Mouse (Mus musculus) spleen, postnatal 14 days (tissue): ENCODE results near the gene Phf24.

Experiments used
- DNase-seq, 2 experiments: peaks; one replicate each; pipeline ENCODE4 v3.0.0; 2021 to 2022; ENCODE audit warnings: low spot score in 2 of 2

Phf24 gene

GRCm38 (mm10) chr4:42913391-42913790, 3.1 kb upstream of the Phf24 start:
- DNase-seq, result no peak

- DNase-seq, result no peak
Measured at GRCm38 (mm10) chr4:42915311-42915710, 1.1 kb upstream of the Phf24 start.

GRCm38 (mm10) chr4:42915966-42916365, 494 bp upstream of the Phf24 start:
- DNase-seq, result no peak

- no peak for DNase-seq
Measured at GRCm38 (mm10) chr4:42917402-42917774, 928 bp downstream of the Phf24 start.

- DNase-seq, result no peak
Measured at GRCm38 (mm10) chr4:42920726-42921125, 4.3 kb downstream of the Phf24 start.

GRCm38 (mm10) chr4:42921536-42921935, 5.1 kb downstream of the Phf24 start:
- no peak for DNase-seq

GRCm38 (mm10) chr4:42922056-42922455, 5.6 kb downstream of the Phf24 start:
- no peak for DNase-seq

- DNase-seq, result no peak
Measured at GRCm38 (mm10) chr4:42922461-42922860, 6.0 kb downstream of the Phf24 start.

GRCm38 (mm10) chr4:42924095-42924710, 7.7 kb downstream of the Phf24 start:
- DNase-seq, result no peak

GRCm38 (mm10) chr4:42928209-42928608, 11.7 kb downstream of the Phf24 start:
- no peak for DNase-seq

- DNase-seq, result no peak
Measured at GRCm38 (mm10) chr4:42928952-42929351, 12.5 kb downstream of the Phf24 start.

- no peak for DNase-seq
Measured at GRCm38 (mm10) chr4:42932229-42932969, 15.9 kb downstream of the Phf24 start.

GRCm38 (mm10) chr4:42933630-42934029, 17.2 kb downstream of the Phf24 start:
- DNase-seq, result no peak

- no peak for DNase-seq
Measured at GRCm38 (mm10) chr4:42941396-42941795, 24.9 kb downstream of the Phf24 start.

GRCm38 (mm10) chr4:42943341-42943740, 26.9 kb downstream of the Phf24 start:
- no peak for DNase-seq

GRCm38 (mm10) chr4:42944185-42944584, 27.7 kb downstream of the Phf24 start:
- DNase-seq, result no peak

- no peak for DNase-seq
Measured at GRCm38 (mm10) chr4:42945043-42945442, 28.6 kb downstream of the Phf24 start.

GRCm38 (mm10) chr4:42945445-42945844, 29.0 kb downstream of the Phf24 start:
- DNase-seq, result no peak

- DNase-seq, result peak in 1 of 2 experiments; percentile 22
Measured at GRCm38 (mm10) chr4:42945952-42946351, 29.5 kb downstream of the Phf24 start.

GRCm38 (mm10) chr4:42946733-42947290, 30.4 kb downstream of the Phf24 start:
- DNase-seq, result no peak

GRCm38 (mm10) chr4:42948527-42948926, 32.1 kb downstream of the Phf24 start:
- DNase-seq, result no peak

- no peak for DNase-seq
Measured at GRCm38 (mm10) chr4:42949051-42949675, 32.7 kb downstream of the Phf24 start.

- DNase-seq, result peak; percentile 86 to 89
Measured at GRCm38 (mm10) chr4:42949676-42950051, 33.2 kb downstream of the Phf24 start, which contains the start of gene Dnajb5. TSS of gene Dnajb5 (plus strand) at chr4:42949814.
